Mouse (Mus musculus) liver, adult 2 months (tissue): Measurements from ENCODE around the gene Gdpd4. TPM values are rescaled to one million over a fixed set of nuclear protein-coding genes. Genes with fewer than 3 reads are reported as not detected.

Experiments used
- DNase-seq: peaks from one replicate; pipeline ENCODE4 v3.0.0-alpha.2; 2011; ENCODE audit warnings: low read depth, low spot score; ENCODE audit errors: extremely low read depth
- H3K27ac ChIP-seq: fragments of 200-500 bp; replicated peaks from 2 replicates; pipeline ENCODE4 v1.5.1; 2012; ENCODE audit warnings: low read depth, mild to moderate bottlenecking, control low read depth, inconsistent platforms, low read length; ENCODE audit not compliant: insufficient read depth
- H3K27me3 ChIP-seq: fragments of 200-500 bp; 2 replicates; pipeline ENCODE4 v1.6.1; 2012; ENCODE audit warnings: mild to moderate bottlenecking, moderate library complexity, low read length, inconsistent platforms; ENCODE audit not compliant: control insufficient read depth, insufficient read depth
- H3K36me3 ChIP-seq: fragments of 200-500 bp; 2 replicates; pipeline ENCODE4 v1.6.1; 2012; ENCODE audit warnings: low read length, inconsistent platforms; ENCODE audit not compliant: control insufficient read depth, insufficient read depth
- H3K4me1 ChIP-seq: fragments of 200-500 bp; 2 replicates; pipeline ENCODE4 v1.6.1; 2011; ENCODE audit warnings: low read length; ENCODE audit not compliant: control insufficient read depth, insufficient read depth
- H3K4me3 ChIP-seq: fragments of 200-500 bp; 2 replicates; pipeline ENCODE4 v1.5.1; 2011; ENCODE audit warnings: low read depth, mild to moderate bottlenecking, control low read depth, low read length, moderate library complexity; ENCODE audit not compliant: insufficient read depth
- H3K79me2 ChIP-seq: fragments of 200-500 bp; 2 replicates; pipeline ENCODE4 v1.6.1; 2012; ENCODE audit warnings: inconsistent platforms, mild to moderate bottlenecking, low read length, moderate library complexity; ENCODE audit not compliant: control insufficient read depth, insufficient read depth
- H3K9ac ChIP-seq: fragments of 200-500 bp; 2 replicates; pipeline ENCODE4 v1.6.1; 2012; ENCODE audit warnings: low read depth, mild to moderate bottlenecking, control low read depth, inconsistent platforms, low read length
- CTCF ChIP-seq: fragments of 200-500 bp; IDR thresholded peaks from 2 replicates; pipeline ENCODE4 v1.5.1; 2011; ENCODE audit warnings: low read depth, low read length, control low read depth
- POLR2A ChIP-seq: fragments of 200-500 bp; IDR thresholded peaks from 2 replicates; pipeline ENCODE4 v1.6.1; 2011; ENCODE audit warnings: low read length, control low read depth; ENCODE audit not compliant: insufficient read depth; ENCODE audit errors: extremely low read depth
- WGBS: fragments of 180-500 bp; shearing (Covaris S2); methylation state at CpG from one replicate; pipeline ENCODE4 v1.1.7; 2018; 5-methylcytosine and 5-hydroxymethylcytosine counted together
- polyA plus RNA-seq: library from polyadenylated mRNA; depleted of rRNA; stranded (reverse); fragments of >200 nt; gene quantifications from 2 replicates; pipeline ENCODE4 v1.2.3, GENCODE M21; 2012; rRNA removed
- total RNA-seq: library from RNA; depleted of rRNA; stranded (reverse); fragments of >200 nt; gene quantifications from 2 replicates; pipeline ENCODE4 v1.2.3, GENCODE M21; 2014; rRNA removed

The Gdpd4 gene
- not detected in 2 replicates for total RNA-seq
- polyA plus RNA-seq = not detected in 2 replicates

DNA sequence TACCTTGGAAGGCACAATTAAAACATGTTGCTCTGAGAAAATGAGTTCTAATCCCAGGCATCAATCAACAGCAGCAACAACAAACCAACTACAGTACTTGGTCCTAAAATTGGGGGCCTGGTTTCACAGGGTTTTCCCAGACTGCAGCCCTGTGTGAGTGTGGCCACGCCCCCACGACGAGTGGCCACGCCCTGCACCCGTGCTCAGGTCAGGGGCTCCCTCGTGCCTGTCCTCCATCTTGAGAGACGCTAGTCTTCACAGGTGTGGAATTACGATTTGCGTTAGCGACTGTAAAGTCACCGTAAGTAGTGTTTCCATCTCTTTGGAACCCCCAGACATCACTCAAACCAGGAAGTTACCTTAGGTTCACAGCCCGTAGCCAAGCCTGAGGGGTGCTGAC is at the start of gene Gdpd4:
Gene Gdpd4, plus strand, starts transcription at position 214 of the 400 bp plus-strand sequence.
- Histone ChIP-seq H3K27me3 (no peaks in the 10 kb centered on the region), H3K79me2 (no peaks in the 10 kb centered on the region), H3K4me1 (no peaks in the 10 kb centered on the region), H3K36me3 (no peaks in the 10 kb centered on the region), H3K27ac (no peak within 1 kb of the TSS), H3K4me3 (no peak within 1 kb of the TSS), H3K9ac (no peak within 1 kb of the TSS)
- WGBS = 79% methylated on average over 12 of the region's 12 CpGs
- TF ChIP-seq CTCF = no peak
- no peak for TF ChIP-seq POLR2A
- no peak for DNase-seq

DNA sequence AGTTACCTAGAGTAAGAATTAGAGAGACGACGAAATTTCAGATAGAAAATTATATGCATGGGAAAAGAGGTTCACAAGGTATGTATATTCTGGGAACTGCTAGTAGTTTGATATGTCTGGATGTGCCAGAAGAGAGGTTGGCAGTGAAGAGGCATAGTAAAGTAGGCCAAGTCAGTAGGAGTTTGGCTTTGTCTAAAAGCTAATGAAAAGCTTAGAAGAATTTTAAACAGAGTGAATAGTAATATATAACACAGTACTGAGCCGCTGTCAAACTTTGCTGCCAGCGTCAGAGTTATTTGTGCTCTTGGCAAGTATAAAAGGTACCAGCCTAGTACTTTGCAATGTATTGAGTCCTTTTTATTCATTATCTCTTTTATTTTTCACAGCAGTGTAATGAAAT is 47.4 kb upstream of the Gdpd4 start:
- 93% methylated on average over 4 of the region's 4 CpGs for WGBS
- no peak overlapping the region for H3K27ac ChIP-seq
- no peaks in the 10 kb centered on the region for H3K36me3 ChIP-seq
- no peaks in the 10 kb centered on the region for H3K27me3 ChIP-seq
- no peak overlapping the region for H3K4me3 ChIP-seq
- TF ChIP-seq CTCF = no peak
- no peak for TF ChIP-seq POLR2A
- H3K4me1 ChIP-seq = no peaks in the 10 kb centered on the region
- no peaks in the 10 kb centered on the region for H3K79me2 ChIP-seq
- no peak overlapping the region for H3K9ac ChIP-seq
- DNase-seq = no peak

DNA sequence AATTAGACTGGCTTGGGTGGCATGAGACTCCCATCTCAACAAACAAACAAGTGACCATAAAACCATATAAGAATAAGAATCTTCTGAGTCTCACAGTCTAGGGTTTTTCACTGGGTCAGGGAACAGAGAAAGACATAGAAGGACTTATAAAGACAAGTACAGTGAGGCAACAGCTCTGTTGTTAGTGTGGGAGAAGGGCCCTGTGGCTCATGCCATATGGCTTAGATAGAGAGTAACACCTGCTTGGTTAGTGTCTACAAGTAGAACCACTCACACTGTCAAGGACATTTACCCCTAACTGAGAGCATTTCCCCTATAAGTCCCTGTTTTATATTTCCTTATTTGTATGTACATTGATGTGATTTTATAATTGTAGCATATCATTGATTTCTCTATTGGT is 46.4 kb upstream of the Gdpd4 start:
- H3K27ac ChIP-seq = no peak overlapping the region
- H3K36me3 ChIP-seq = no peaks in the 10 kb centered on the region
- no peak for DNase-seq
- H3K4me1 ChIP-seq = no peaks in the 10 kb centered on the region
- H3K4me3 ChIP-seq = no peak overlapping the region
- no peaks in the 10 kb centered on the region for H3K27me3 ChIP-seq
- no peak for TF ChIP-seq POLR2A
- TF ChIP-seq CTCF = no peak
- H3K79me2 ChIP-seq = no peaks in the 10 kb centered on the region
- no peak overlapping the region for H3K9ac ChIP-seq

DNA sequence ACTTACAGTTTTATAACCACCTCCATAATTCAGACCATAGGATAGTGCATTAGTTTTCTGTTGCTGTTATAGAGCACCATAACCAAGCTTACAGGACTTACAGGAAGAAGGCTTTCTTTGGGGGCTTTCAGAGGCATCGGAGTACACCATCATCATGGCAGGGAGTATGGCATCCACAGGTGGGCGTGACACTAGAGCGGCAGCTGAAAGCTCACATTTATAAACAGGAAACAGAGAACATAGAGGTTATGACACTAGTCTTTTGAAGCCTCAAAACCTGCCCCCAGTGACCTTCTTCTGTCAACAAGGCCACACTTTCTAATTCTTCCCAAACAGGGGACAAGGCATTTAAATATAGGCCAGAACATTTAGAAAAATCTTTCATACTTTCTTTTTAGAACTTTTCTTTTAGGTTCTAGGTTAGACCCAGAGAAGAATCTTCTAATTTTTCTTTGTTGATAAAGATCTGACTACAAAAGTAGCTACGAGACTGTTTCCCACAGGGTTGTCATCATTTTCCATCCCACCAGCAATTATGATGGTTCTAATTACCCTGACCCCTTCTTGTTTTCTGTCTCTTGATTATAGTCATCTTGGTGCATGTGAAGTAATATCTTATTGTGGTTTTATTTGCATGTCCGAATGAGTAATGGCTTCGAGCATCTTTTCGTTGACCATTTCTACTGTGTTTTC is 41.8 kb upstream of the Gdpd4 start:
- no peak overlapping the region for H3K9ac ChIP-seq
- 82% methylated on average over 7 of the region's 7 CpGs for WGBS
- H3K27ac ChIP-seq = no peak overlapping the region
- no peaks in the 10 kb centered on the region for H3K36me3 ChIP-seq
- H3K79me2 ChIP-seq = no peaks in the 10 kb centered on the region
- H3K27me3 ChIP-seq = no peaks in the 10 kb centered on the region
- no peaks in the 10 kb centered on the region for H3K4me1 ChIP-seq
- no peak for TF ChIP-seq POLR2A
- no peak for TF ChIP-seq CTCF
- no peak overlapping the region for H3K4me3 ChIP-seq
- no peak for DNase-seq

DNA sequence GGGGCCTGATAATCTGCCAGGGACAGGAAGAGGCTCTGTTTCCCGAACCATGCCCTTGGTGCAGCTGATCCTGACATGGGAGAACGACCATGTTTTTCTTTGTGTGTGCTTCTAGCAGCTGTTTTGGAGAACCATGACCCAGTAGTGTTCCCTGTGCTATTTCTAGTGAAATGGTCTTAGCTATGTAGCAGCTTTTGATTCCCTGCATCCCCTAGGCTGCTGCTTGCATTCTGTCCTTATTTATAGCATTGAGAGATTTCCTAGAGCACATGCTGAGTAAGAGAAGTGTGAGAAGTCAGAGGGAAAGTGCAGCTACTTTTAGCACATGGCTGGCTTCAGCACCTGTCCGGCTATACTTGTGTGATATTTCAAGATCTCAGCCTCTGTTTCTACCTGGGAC is 8.1 kb upstream of the Gdpd4 start:
- 82% methylated on average over 3 of the region's 3 CpGs for WGBS

DNA sequence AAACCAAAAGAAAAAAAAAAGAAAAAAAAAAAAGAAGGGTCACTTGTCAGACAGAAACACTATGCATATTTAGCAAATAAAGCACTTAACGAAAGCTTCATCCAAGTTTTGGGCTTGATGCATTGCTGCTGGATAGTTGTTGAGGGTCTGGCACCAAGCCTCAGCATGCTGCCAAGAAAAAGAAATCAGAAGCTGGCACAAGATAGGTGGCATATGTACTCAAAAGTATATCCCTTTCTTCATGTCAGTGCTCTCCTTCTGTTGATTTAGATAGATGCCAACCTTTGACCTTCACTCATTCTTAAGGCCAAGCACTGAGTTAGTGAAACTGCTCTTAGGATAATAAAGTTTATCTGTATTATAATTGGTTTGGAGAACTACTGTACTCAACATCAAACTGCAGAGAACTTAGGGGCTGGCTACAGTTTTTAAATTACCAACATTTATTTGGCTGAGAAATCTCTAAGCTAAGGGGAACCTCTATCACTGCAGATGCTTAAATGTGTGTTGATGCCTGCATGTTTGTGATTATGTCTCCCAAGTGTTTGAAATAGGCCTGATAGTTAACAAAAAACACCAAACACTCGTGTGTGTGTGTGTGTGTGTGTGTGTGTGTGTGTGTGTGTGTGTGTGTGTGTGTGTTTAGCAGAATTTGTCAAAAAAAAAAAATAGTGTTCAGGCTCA is 4.8 kb upstream of the Gdpd4 start:
- no peak overlapping the region for H3K27ac ChIP-seq
- H3K4me3 ChIP-seq = no peak overlapping the region
- WGBS = 69% methylated on average over 2 of the region's 2 CpGs
- H3K9ac ChIP-seq = no peak overlapping the region
- no peaks in the 10 kb centered on the region for H3K4me1 ChIP-seq
- TF ChIP-seq POLR2A = no peak
- no peak for TF ChIP-seq CTCF
- H3K79me2 ChIP-seq = no peaks in the 10 kb centered on the region
- DNase-seq = no peak
- H3K27me3 ChIP-seq = no peaks in the 10 kb centered on the region
- H3K36me3 ChIP-seq = no peaks in the 10 kb centered on the region

More for the DNA sequence above, 8.1 kb upstream of the Gdpd4 start:
- Histone ChIP-seq H3K27me3 (no peaks in the 10 kb centered on the region), H3K27ac (no peak overlapping the region), H3K36me3 (no peaks in the 10 kb centered on the region), H3K4me3 (no peak overlapping the region), H3K79me2 (no peaks in the 10 kb centered on the region), H3K4me1 (no peaks in the 10 kb centered on the region), H3K9ac (no peak overlapping the region)
- no peak for TF ChIP-seq POLR2A
- no peak for TF ChIP-seq CTCF
- no peak for DNase-seq
